Mouse (Mus musculus) B cell, adult 62 days (primary cell): ENCODE data around the gene Gabarapl2. TPM values are rescaled to one million over a fixed set of nuclear protein-coding genes. Genes with fewer than 3 reads are reported as not detected.

ENCODE experiments used
- total RNA-seq: library from RNA; stranded (reverse); gene quantifications from 4 replicates; pipeline ENCODE4 v1.2.4, GENCODE M21; 2023

The Gabarapl2 gene
- total RNA-seq = 110 to 123 TPM (median 118 TPM) in 4 replicates

GRCm38 (mm10) chr8:111940171-111941100 is at the start of gene Gabarapl2:
Gabarapl2 (plus strand) TSS chr8:111940703.

DNA sequence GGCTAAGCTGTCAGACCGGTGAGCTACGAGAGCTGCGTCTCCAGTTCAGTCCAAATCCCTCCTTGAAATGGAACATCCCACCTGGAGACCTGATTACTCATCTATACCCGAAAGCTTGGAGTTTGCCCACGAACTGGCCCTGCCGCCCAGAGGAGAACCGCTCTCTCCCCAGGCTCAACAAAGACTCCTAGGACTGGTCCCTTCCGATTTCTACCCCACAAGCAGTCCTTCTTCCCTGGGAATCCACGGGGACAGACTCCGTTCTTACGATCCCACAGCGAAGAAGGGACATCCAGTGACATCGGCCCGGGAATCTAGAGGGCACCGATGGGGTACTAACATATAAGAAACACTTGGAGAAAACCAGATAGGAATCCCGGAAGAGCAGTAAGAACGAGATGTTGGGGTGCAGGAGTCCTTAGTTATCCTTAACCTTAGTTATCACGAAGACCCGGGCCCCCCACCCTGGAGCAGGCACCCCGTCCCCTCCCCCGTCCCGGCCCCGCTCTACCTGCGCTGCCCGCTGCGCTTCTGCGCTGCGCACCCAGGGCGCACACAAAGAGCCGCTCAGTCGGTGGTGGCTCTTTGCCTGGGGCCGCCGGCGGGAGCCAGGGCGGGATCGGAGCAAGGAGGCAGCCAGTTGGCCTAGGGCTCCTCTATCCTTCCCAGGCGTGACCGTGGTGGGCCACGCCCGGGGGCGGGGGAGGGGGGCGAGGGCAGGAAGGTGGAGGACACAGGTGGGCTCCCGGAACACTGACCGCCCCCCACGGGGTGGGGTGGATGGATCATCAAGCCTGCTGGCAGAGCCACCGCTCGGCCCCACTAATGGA is 30.7 kb upstream of the Gabarapl2 start, which contains the start of gene Chst5:
TSS of gene Chst5 (minus strand) at position 827 of the 830 bp plus-strand sequence.

GRCm38 (mm10) chr8:111933348-111934076 is 7.0 kb upstream of the Gabarapl2 start, which contains the start of gene Tmem231:
Tmem231 (minus strand) TSS chr8:111933881.

DNA sequence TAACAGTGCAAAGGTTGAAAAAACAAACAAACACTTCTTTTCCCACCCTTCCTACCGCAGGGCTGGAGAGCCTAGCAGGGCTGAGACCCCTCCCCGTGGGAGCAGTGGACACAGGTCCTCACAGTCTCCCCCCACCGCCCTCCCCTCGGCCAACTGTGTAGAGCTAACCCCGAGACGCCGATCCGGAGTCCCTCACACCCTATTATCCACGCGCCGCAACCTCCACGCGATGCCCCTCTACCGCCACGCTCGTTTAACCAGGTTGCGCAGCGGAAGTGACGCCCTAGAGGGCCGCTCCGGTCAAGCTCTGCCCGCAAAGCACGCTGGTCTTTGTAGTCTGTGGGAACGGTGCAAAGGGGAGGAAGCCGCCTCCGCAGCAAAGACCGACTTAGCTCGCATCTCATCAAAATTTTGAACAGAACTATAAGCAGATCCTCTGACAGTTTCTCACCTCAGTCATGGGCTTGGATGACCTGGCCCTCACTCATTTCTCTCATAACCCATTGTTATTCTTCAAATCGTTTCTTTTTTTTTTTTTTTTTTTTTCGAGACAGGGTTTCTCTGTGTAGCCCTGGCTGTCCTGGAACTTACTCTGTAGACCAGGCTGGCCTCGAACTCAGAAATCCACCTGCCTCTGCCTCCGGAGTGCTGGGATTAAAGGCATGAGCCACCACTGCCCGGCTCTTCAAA is 51.7 kb downstream of the Gabarapl2 start, which contains the start of gene Adat1:
TSS of gene Adat1 (minus strand) at position 290 of the 690 bp plus-strand sequence.

Other genes with a start within 250 kb of the Gabarapl2 start
- 0.69 to 1.4 TPM (median 1.3 TPM) in 3 of 4 replicates, not detected in the other for gene Ctrb1, start 249.7 kb upstream of the Gabarapl2 start, total RNA-seq
- gene Bcar1, start 196.9 kb upstream of the Gabarapl2 start, total RNA-seq = 0.28 to 0.79 TPM (median 0.56 TPM) in 4 replicates
- gene Cfdp1, start 86.4 kb upstream of the Gabarapl2 start, total RNA-seq = 36.6 to 44.2 TPM (median 39.9 TPM) in 4 replicates
- 3.2 to 4.1 TPM (median 3.7 TPM) in 4 replicates for gene Tmem170, start 64.0 kb upstream of the Gabarapl2 start, total RNA-seq
- not detected in 4 replicates for gene Chst5, start 30.3 kb upstream of the Gabarapl2 start, total RNA-seq
- 3.0 to 4.5 TPM (median 3.8 TPM) in 4 replicates for gene Tmem231, start 6.8 kb upstream of the Gabarapl2 start, total RNA-seq
- gene Adat1, start 51.6 kb downstream of the Gabarapl2 start, total RNA-seq = 3.4 to 4.3 TPM (median 3.7 TPM) in 4 replicates
- 75.1 to 83.1 TPM (median 80.4 TPM) in 4 replicates for gene Kars, start 70.6 kb downstream of the Gabarapl2 start, total RNA-seq
- gene Terf2ip, start 70.7 kb downstream of the Gabarapl2 start, total RNA-seq = 12.8 to 14.4 TPM (median 13.3 TPM) in 4 replicates
- gene Gm6793, start 74.3 kb downstream of the Gabarapl2 start, total RNA-seq = not detected in 4 replicates